Mouse (Mus musculus): Measurements from ENCODE around the gene Ggcx. TPM values are rescaled to one million over a fixed set of nuclear protein-coding genes. Genes with fewer than 3 reads are reported as not detected.
A peak's percentile ranks its signal among the peaks of the same experiment; 100 is the strongest.

The Ggcx gene
- polyA plus RNA-seq, 1 experiment from 2014 or later: 29.5 TPM

GRCm38 (mm10) chr6:72390795-72391521 lies 23.1 kb upstream of the Ggcx start:
- 19% methylated on average over 12 of the region's 12 CpGs for WGBS
- peak overlapping the region; percentile 98 for H3K27ac ChIP-seq (ENCODE audit: low read length)
- H3K4me2 ChIP-seq (ENCODE audit: low read depth, low read length): peak overlapping the region; percentile 78
- no peaks in the 10 kb centered on the region for H3K9me3 ChIP-seq (replicated peaks; ENCODE audit: control insufficient read depth, low read length)
- ATAC-seq (replicated peaks; ENCODE audit: extremely low read depth, insufficient read depth, low FRiP score): peak; percentile 74
- H3K9ac ChIP-seq (ENCODE audit: low read length): peak overlapping the region; percentile 89
- H3K4me3 ChIP-seq (ENCODE audit: low read length): peak overlapping the region; percentile 70
- H3K36me3 ChIP-seq (ENCODE audit: control insufficient read depth, insufficient read depth): peaks cover 8% of the 10 kb centered on the region; the same call in 1 of the 2 replicates
- peaks cover 20% of the 10 kb centered on the region for H3K4me1 ChIP-seq (ENCODE audit: control insufficient read depth, insufficient read depth, low read length)
- H3K27me3 ChIP-seq (ENCODE audit: control insufficient read depth, insufficient read depth, low read length): no peaks in the 10 kb centered on the region

DNA sequence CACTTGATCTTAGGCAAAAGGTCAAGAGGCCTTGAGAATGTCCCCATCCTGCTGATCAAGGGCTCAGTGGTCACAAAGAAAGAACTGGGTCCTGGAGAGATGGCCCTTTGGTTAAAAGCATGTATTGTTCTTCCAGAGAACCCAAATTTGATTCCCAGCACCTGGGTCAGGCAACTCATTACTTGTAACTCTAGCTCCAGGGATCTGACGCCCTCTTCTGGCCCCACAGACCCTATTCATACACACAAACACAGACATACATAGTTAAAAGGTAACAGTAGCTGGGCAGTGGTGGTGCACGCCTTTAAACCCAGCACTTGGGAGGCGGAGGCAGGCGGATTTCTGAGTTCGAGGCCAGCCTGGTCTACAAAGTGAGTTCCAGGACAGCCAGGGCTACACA lies 21.8 kb upstream of the Ggcx start:
- H3K4me1 ChIP-seq (ENCODE audit: control insufficient read depth, insufficient read depth, low read length): peaks cover 20% of the 10 kb centered on the region
- H3K27me3 ChIP-seq (ENCODE audit: control insufficient read depth, insufficient read depth, low read length): no peaks in the 10 kb centered on the region
- H3K27ac ChIP-seq (ENCODE audit: low read length): no peak overlapping the region
- H3K9ac ChIP-seq (ENCODE audit: low read length): no peak overlapping the region
- 90% methylated on average over 5 of the region's 5 CpGs for WGBS
- H3K36me3 ChIP-seq (ENCODE audit: control insufficient read depth, insufficient read depth): 0 out of 2 replicates have a peak, but pooled peaks cover 2% of the 10 kb centered on the region
- no peak for ATAC-seq (replicated peaks; ENCODE audit: extremely low read depth, insufficient read depth, low FRiP score)
- no peak overlapping the region for H3K4me3 ChIP-seq (ENCODE audit: low read length)
- no peak overlapping the region for H3K4me2 ChIP-seq (ENCODE audit: low read depth, low read length)
- H3K9me3 ChIP-seq (replicated peaks; ENCODE audit: control insufficient read depth, low read length): no peaks in the 10 kb centered on the region

DNA sequence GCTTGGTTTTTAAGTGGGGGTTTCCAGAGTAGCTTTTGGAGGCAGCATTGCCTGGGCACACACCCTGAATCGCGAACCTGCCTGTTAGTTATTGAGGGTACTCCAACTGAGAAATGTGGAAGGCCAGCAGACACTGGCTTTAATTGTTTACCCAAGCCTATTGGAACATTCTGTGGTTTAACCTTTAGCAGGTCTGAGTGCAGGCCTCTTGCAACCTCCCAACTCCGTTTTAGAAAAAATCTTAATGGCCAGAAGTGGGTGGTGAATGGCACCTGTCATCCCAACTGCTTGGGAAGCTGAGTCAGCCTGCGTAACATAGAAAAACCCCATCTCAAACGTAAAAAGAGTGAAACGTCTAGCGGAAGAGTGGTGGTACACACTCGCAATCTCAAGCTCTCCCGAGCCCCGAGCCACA lies 17.3 kb upstream of the Ggcx start:
- no peaks in the 10 kb centered on the region for H3K4me1 ChIP-seq (ENCODE audit: control insufficient read depth, insufficient read depth, low read length)
- H3K9me3 ChIP-seq (replicated peaks; ENCODE audit: control insufficient read depth, low read length): no peaks in the 10 kb centered on the region
- H3K4me2 ChIP-seq (ENCODE audit: low read depth, low read length): no peak overlapping the region
- no peak overlapping the region for H3K4me3 ChIP-seq (ENCODE audit: low read length)
- no peaks in the 10 kb centered on the region for H3K27me3 ChIP-seq (ENCODE audit: control insufficient read depth, insufficient read depth, low read length)
- 70% methylated on average over 10 of the region's 10 CpGs for WGBS
- no peaks in the 10 kb centered on the region for H3K36me3 ChIP-seq (ENCODE audit: control insufficient read depth, insufficient read depth)
- no peak overlapping the region for H3K27ac ChIP-seq (ENCODE audit: low read length)
- ATAC-seq (replicated peaks; ENCODE audit: extremely low read depth, insufficient read depth, low FRiP score): no peak
- H3K9ac ChIP-seq (ENCODE audit: low read length): no peak overlapping the region

DNA sequence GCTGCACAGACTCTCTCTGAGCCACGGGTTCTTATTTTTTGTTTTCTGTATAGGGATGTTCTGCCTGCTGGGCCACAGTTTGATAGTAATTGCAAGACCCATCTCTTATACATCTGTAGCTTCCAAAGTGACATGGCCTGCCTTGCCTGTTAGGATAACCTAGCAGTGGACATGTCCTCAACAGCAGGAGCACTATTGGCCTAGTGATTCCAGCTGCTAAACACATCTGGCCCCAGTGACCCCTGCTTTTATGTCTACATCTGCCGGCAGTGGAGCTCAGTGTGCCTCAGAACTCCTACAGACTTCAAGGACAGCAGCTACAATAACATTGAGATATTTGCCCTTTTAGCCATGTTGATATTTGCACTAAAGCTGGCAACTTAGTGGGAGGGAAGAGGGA lies 14.1 kb upstream of the Ggcx start:
- no peak overlapping the region for H3K9ac ChIP-seq (ENCODE audit: low read length)
- no peaks in the 10 kb centered on the region for H3K9me3 ChIP-seq (replicated peaks; ENCODE audit: control insufficient read depth, low read length)
- no peak overlapping the region for H3K4me2 ChIP-seq (ENCODE audit: low read depth, low read length)
- H3K4me3 ChIP-seq (ENCODE audit: low read length): no peak overlapping the region
- H3K4me1 ChIP-seq (ENCODE audit: control insufficient read depth, insufficient read depth, low read length): no peaks in the 10 kb centered on the region
- no peaks in the 10 kb centered on the region for H3K36me3 ChIP-seq (ENCODE audit: control insufficient read depth, insufficient read depth)
- no peaks in the 10 kb centered on the region for H3K27me3 ChIP-seq (ENCODE audit: control insufficient read depth, insufficient read depth, low read length)
- 47% methylated on average over 2 of the region's 2 CpGs for WGBS
- H3K27ac ChIP-seq (ENCODE audit: low read length): no peak overlapping the region
- ATAC-seq (replicated peaks; ENCODE audit: extremely low read depth, insufficient read depth, low FRiP score): no peak

- H3K4me3 ChIP-seq (ENCODE audit: low read length): no peak overlapping the region
- no peak overlapping the region for H3K4me2 ChIP-seq (ENCODE audit: low read depth, low read length)
- H3K36me3 ChIP-seq (ENCODE audit: control insufficient read depth, insufficient read depth): no peaks in the 10 kb centered on the region
- no peak overlapping the region for H3K9ac ChIP-seq (ENCODE audit: low read length)
- H3K4me1 ChIP-seq (ENCODE audit: control insufficient read depth, insufficient read depth, low read length): no peaks in the 10 kb centered on the region
- no peak overlapping the region for H3K27ac ChIP-seq (ENCODE audit: low read length)
- H3K27me3 ChIP-seq (ENCODE audit: control insufficient read depth, insufficient read depth, low read length): no peaks in the 10 kb centered on the region
- no peak for ATAC-seq (replicated peaks; ENCODE audit: extremely low read depth, insufficient read depth, low FRiP score)
- 25% methylated on average over 7 of the region's 7 CpGs for WGBS
- no peaks in the 10 kb centered on the region for H3K9me3 ChIP-seq (replicated peaks; ENCODE audit: control insufficient read depth, low read length)
Measured at GRCm38 (mm10) chr6:72401875-72402274, 12.2 kb upstream of the Ggcx start.

DNA sequence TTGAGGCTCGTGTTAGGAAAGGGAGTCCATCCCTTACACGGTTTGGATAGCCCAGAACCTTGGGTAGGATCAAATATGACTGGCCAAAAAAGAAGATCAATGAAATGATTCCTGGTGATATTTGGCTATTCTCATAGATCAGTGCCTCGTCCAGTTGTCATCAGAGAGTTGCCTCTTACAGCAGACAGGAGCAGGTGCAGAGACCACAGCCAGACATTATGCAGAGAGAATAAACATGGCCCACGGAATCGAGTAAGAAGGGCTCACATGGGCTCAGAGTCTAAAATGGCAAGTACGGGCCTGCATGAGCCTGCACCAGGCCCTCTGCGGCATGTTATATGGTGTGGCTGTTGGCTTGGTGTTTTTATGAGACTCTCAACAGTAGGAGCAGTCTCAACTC lies 8.8 kb upstream of the Ggcx start:
- no peaks in the 10 kb centered on the region for H3K4me1 ChIP-seq (ENCODE audit: control insufficient read depth, insufficient read depth, low read length)
- no peaks in the 10 kb centered on the region for H3K9me3 ChIP-seq (replicated peaks; ENCODE audit: control insufficient read depth, low read length)
- 79% methylated on average over 7 of the region's 7 CpGs for WGBS
- no peak for ATAC-seq (replicated peaks; ENCODE audit: extremely low read depth, insufficient read depth, low FRiP score)
- H3K27ac ChIP-seq (ENCODE audit: low read length): no peak overlapping the region
- H3K27me3 ChIP-seq (ENCODE audit: control insufficient read depth, insufficient read depth, low read length): no peaks in the 10 kb centered on the region
- H3K4me3 ChIP-seq (ENCODE audit: low read length): no peak overlapping the region
- no peak overlapping the region for H3K9ac ChIP-seq (ENCODE audit: low read length)
- H3K36me3 ChIP-seq (ENCODE audit: control insufficient read depth, insufficient read depth): no peaks in the 10 kb centered on the region
- no peak overlapping the region for H3K4me2 ChIP-seq (ENCODE audit: low read depth, low read length)

- H3K4me1 ChIP-seq (ENCODE audit: control insufficient read depth, insufficient read depth, low read length): no peaks in the 10 kb centered on the region
- no peak overlapping the region for H3K27ac ChIP-seq (ENCODE audit: low read length)
- no peak overlapping the region for H3K9ac ChIP-seq (ENCODE audit: low read length)
- peak; percentile 72; the same call in 1 of the 2 replicates for ATAC-seq (replicated peaks; ENCODE audit: extremely low read depth, insufficient read depth, low FRiP score)
- no peaks in the 10 kb centered on the region for H3K9me3 ChIP-seq (replicated peaks; ENCODE audit: control insufficient read depth, low read length)
- no peaks in the 10 kb centered on the region for H3K36me3 ChIP-seq (ENCODE audit: control insufficient read depth, insufficient read depth)
- WGBS: 1% methylated on average over 5 of the region's 5 CpGs
- H3K4me3 ChIP-seq (ENCODE audit: low read length): no peak overlapping the region
- H3K4me2 ChIP-seq (ENCODE audit: low read depth, low read length): no peak overlapping the region
- no peaks in the 10 kb centered on the region for H3K27me3 ChIP-seq (ENCODE audit: control insufficient read depth, insufficient read depth, low read length)
Measured at GRCm38 (mm10) chr6:72407119-72407518, 7.0 kb upstream of the Ggcx start.

- ATAC-seq (replicated peaks; ENCODE audit: extremely low read depth, insufficient read depth, low FRiP score): no peak
- H3K4me3 ChIP-seq (ENCODE audit: low read length): no peak overlapping the region
Measured at GRCm38 (mm10) chr6:72409567-72409966, 4.5 kb upstream of the Ggcx start.

DNA sequence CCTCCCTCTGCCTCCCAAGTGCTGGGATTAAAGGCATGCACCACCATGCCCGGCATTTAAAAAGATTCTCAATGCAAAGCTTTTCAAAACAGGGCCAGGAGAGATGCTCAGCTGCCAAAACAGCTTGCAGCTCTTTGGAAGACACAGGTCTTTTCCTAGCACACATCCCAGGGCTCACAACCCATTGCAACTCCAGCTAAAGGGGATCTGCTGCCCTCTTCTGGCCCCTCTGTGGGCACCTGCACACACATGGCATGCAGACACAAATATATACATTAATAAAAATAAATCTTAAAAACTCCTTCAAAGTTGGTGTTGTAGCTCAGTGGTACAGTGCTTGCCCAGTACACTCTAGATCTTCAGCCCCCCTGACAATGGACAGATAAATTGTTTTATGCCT lies 4.1 kb upstream of the Ggcx start:
- no peak overlapping the region for H3K9ac ChIP-seq (ENCODE audit: low read length)
- H3K4me3 ChIP-seq (ENCODE audit: low read length): no peak overlapping the region
- no peaks in the 10 kb centered on the region for H3K9me3 ChIP-seq (replicated peaks; ENCODE audit: control insufficient read depth, low read length)
- 25% methylated on average over 1 of the region's 1 CpGs for WGBS
- H3K4me1 ChIP-seq (ENCODE audit: control insufficient read depth, insufficient read depth, low read length): peaks cover 2% of the 10 kb centered on the region
- H3K36me3 ChIP-seq (ENCODE audit: control insufficient read depth, insufficient read depth): no peaks in the 10 kb centered on the region
- H3K27me3 ChIP-seq (ENCODE audit: control insufficient read depth, insufficient read depth, low read length): no peaks in the 10 kb centered on the region
- ATAC-seq (replicated peaks; ENCODE audit: extremely low read depth, insufficient read depth, low FRiP score): no peak
- no peak overlapping the region for H3K27ac ChIP-seq (ENCODE audit: low read length)
- no peak overlapping the region for H3K4me2 ChIP-seq (ENCODE audit: low read depth, low read length)

More at GRCm38 (mm10) chr6:72409567-72409966, 4.5 kb upstream of the Ggcx start:
- no peaks in the 10 kb centered on the region for H3K36me3 ChIP-seq (ENCODE audit: control insufficient read depth, insufficient read depth)
- 18% methylated on average over 3 of the region's 3 CpGs for whole genome bisulfite sequencing
- H3K9me3 ChIP-seq (replicated peaks; ENCODE audit: control insufficient read depth, low read length): no peaks in the 10 kb centered on the region
- H3K27me3 ChIP-seq (ENCODE audit: control insufficient read depth, insufficient read depth, low read length): no peaks in the 10 kb centered on the region
- no peaks in the 10 kb centered on the region for H3K4me1 ChIP-seq (ENCODE audit: control insufficient read depth, insufficient read depth, low read length)
- no peak overlapping the region for H3K27ac ChIP-seq (ENCODE audit: low read length)
- no peak overlapping the region for H3K4me2 ChIP-seq (ENCODE audit: low read depth, low read length)
- H3K9ac ChIP-seq (ENCODE audit: low read length): no peak overlapping the region

Data from heart, embryonic 16.5 days (tissue).